Mouse (Mus musculus): ENCODE measurements around the gene Mmp11. TPM values are rescaled to one million over a fixed set of nuclear protein-coding genes. Genes with fewer than 3 reads are reported as not detected.

Gene Mmp11
- total RNA-seq (2021) = 1 to 10 TPM; 5.9 to 7.7 TPM

GRCm38 (mm10) chr10:75935680-75936541, at the start of gene Mmp11:
Mmp11 (minus strand) TSS chr10:75936496.
- DNase-seq = peak; percentile 61 to 72
- intact Hi-C loops (cut with DNase I) = no loop called here

GRCm38 (mm10) chr10:75979432-75979831, 43.1 kb upstream of the Mmp11 start:
- intact Hi-C loops (cut with DNase I) = loop anchor here (5.0 kb wide), 1 partner anchor 223 kb away; no protein-coding TSS in a partner anchor
- no peak for DNase-seq

- intact Hi-C loops (cut with DNase I) = loop anchor here (5.0 kb wide), 1 partner anchor 224 kb away; no protein-coding TSS in a partner anchor
- DNase-seq = no peak
These were observed 42.5 kb upstream of the Mmp11 start for GRCm38 (mm10) chr10:75978835-75979157.

- intact Hi-C loops (cut with DNase I) = loop anchor here (5.0 kb wide), 1 partner anchor 224 kb away; no protein-coding TSS in a partner anchor
These were observed 42.0 kb upstream of the Mmp11 start for GRCm38 (mm10) chr10:75978119-75978834.

GRCm38 (mm10) chr10:75975216-75975615, 38.9 kb upstream of the Mmp11 start:
- intact Hi-C loops (cut with DNase I) = loop anchor here (5.0 kb wide), 1 partner anchor 227 kb away; no protein-coding TSS in a partner anchor
- no peak for DNase-seq

More at GRCm38 (mm10) chr10:75978119-75978834, 42.0 kb upstream of the Mmp11 start:
- no peak for DNase-seq

GRCm38 (mm10) chr10:75973846-75974245, 37.5 kb upstream of the Mmp11 start:
- intact Hi-C loops (cut with DNase I) = no loop called here
- no peak for DNase-seq

GRCm38 (mm10) chr10:75954381-75954811, 18.1 kb upstream of the Mmp11 start, which contains the start of gene Gm5134:
Gm5134 (plus strand) TSS chr10:75954514.
- intact Hi-C loops (cut with DNase I) = loop anchor here (5.0 kb wide), 1 partner anchor 367 kb away; the partner anchor contains the start of gene Ggt5
- DNase-seq = no peak

- intact Hi-C loops (cut with DNase I) = loop anchor here (1.0 to 5.0 kb wide), 4 partner anchors 54 to 364 kb away; partner anchors contain the start of gene Ggt5
- peak; percentile 46 to 69 for DNase-seq
These were observed 15.2 kb upstream of the Mmp11 start for GRCm38 (mm10) chr10:75951424-75952050.

- DNase-seq = no peak
- intact Hi-C loops (cut with DNase I) = loop anchor here (1.0 to 5.0 kb wide), 4 partner anchors 54 to 364 kb away; partner anchors contain the start of gene Ggt5
These were observed 14.5 kb upstream of the Mmp11 start for GRCm38 (mm10) chr10:75950791-75951210.

- intact Hi-C loops (cut with DNase I) = loop anchor here (5.0 kb wide), 1 partner anchor 362 kb away; the partner anchor contains the start of gene Ggt5
- DNase-seq = no peak
These were observed 13.1 kb upstream of the Mmp11 start for GRCm38 (mm10) chr10:75949053-75950045.

- intact Hi-C loops (cut with DNase I) = no loop called here
- no peak for DNase-seq
These were observed 11.8 kb upstream of the Mmp11 start for GRCm38 (mm10) chr10:75948079-75948478.

- DNase-seq = no peak
- intact Hi-C loops (cut with DNase I) = no loop called here
These were observed 9.6 kb upstream of the Mmp11 start for GRCm38 (mm10) chr10:75945896-75946295.

GRCm38 (mm10) chr10:75945213-75945612, 8.9 kb upstream of the Mmp11 start:
- DNase-seq = no peak
- intact Hi-C loops (cut with DNase I) = no loop called here

- DNase-seq = peak in 1 of 2 experiments; percentile 41
- intact Hi-C loops (cut with DNase I) = no loop called here
These were observed 7.9 kb upstream of the Mmp11 start for GRCm38 (mm10) chr10:75944066-75944772.

- intact Hi-C loops (cut with DNase I) = no loop called here
- no peak for DNase-seq
These were observed 6.6 kb upstream of the Mmp11 start, which contains the start of gene Vpreb3 for GRCm38 (mm10) chr10:75942736-75943477. Vpreb3 (plus strand) TSS chr10:75943057.

- no peak for DNase-seq
- intact Hi-C loops (cut with DNase I) = no loop called here
These were observed 4.9 kb upstream of the Mmp11 start for GRCm38 (mm10) chr10:75941042-75941824.

GRCm38 (mm10) chr10:75940520-75940919, 4.2 kb upstream of the Mmp11 start, which contains the start of gene Gm867:
Gm867 (minus strand) TSS chr10:75940672.
- DNase-seq = no peak
- intact Hi-C loops (cut with DNase I) = no loop called here

Measured in heart, postnatal 36 days (tissue).